Mouse (Mus musculus): ENCODE data around the gene March8. TPM values are rescaled to one million over a fixed set of nuclear protein-coding genes. Genes with fewer than 3 reads are reported as not detected.

The March8 gene
- polyA plus RNA-seq, 1 experiment from 2014 or later: 58.7 TPM

DNA sequence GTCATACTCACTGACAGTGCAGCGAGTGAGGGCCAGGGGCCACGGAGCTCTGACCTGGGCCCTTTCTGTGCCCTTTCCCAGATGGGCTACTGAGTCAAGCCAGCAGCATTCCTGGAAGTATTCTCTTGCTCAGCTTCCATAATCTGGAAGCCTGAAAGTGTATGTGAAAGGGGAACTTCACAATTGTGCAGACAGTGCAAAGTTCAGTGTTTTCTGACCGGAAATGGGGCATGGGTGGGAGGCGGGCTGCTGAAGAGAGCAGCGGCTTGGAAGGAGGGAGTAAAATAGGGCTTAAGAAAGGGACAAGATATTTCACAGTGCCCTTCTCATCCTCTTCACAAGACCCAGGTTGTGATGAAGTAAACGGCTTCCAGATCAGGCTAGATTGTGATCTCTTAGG, 101.7 kb downstream of the March8 start:
- no peak overlapping the region for H3K4me2 ChIP-seq
- no peak overlapping the region for H3K9ac ChIP-seq
- no peak overlapping the region for H3K27ac ChIP-seq (replicated peaks)
- H3K4me3 ChIP-seq: no peak overlapping the region
- H3K4me1 ChIP-seq (replicated peaks): no peaks in the 10 kb centered on the region
- H3K36me3 ChIP-seq: no peaks in the 10 kb centered on the region
- ATAC-seq (ENCODE audit: low read depth): no peak
- 92% methylated on average over 6 of the region's 6 CpGs for WGBS
- no peaks in the 10 kb centered on the region; the same call in 1 of the 2 replicates for H3K9me3 ChIP-seq
- H3K27me3 ChIP-seq: no peaks in the 10 kb centered on the region

DNA sequence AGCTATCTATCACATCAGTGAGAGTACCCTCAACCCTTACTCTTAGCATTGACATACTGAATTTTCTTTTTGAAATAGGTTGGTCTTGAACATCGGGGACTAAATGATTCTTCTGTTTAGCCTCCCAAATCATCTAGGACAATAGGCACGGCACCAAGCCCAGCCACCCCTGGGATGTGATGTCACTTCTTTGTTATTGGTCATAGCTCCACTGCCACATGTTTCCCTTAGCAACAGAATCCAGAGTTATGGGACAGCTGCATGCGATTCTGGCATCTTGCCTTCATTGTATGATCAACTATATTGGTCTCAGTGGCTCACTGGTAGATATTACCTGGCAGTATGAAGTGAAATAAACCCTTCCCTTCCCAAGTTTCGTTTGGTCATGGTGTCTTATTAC, 102.6 kb downstream of the March8 start:
- no peak for ATAC-seq (ENCODE audit: low read depth)
- no peaks in the 10 kb centered on the region for H3K36me3 ChIP-seq
- H3K27me3 ChIP-seq: no peaks in the 10 kb centered on the region
- no peak overlapping the region for H3K4me2 ChIP-seq
- H3K4me3 ChIP-seq: no peak overlapping the region
- no peaks in the 10 kb centered on the region for H3K4me1 ChIP-seq (replicated peaks)
- no peaks in the 10 kb centered on the region; the same call in 1 of the 2 replicates for H3K9me3 ChIP-seq
- H3K9ac ChIP-seq: no peak overlapping the region
- no peak overlapping the region for H3K27ac ChIP-seq (replicated peaks)
- WGBS: 72% methylated on average over 4 of the region's 4 CpGs

DNA sequence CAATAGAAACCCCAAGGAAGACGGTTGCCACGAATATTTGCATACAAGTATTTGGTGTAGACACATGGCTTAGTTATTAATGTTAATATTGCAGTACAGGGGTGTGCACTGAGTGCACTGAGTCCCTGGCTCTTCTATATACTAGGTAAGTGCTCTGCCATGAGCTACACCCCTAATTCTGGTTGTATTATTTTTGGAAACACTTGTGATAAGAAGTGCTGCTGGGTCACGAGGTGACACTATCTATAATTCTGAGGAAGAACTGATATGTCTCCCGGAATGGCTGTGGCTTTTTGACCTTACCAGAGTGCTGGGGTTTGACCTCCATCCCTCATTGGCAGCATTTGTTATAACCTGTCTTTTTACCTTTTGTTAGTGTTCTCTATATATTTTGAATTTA, 103.0 kb downstream of the March8 start:
- no peak for ATAC-seq (ENCODE audit: low read depth)
- no peak overlapping the region for H3K27ac ChIP-seq (replicated peaks)
- no peaks in the 10 kb centered on the region for H3K36me3 ChIP-seq
- H3K4me1 ChIP-seq (replicated peaks): no peaks in the 10 kb centered on the region
- 88% methylated on average over 4 of the region's 4 CpGs for WGBS
- no peak overlapping the region for H3K4me3 ChIP-seq
- no peak overlapping the region for H3K4me2 ChIP-seq
- H3K27me3 ChIP-seq: no peaks in the 10 kb centered on the region
- H3K9me3 ChIP-seq: no peaks in the 10 kb centered on the region; the same call in 1 of the 2 replicates
- H3K9ac ChIP-seq: no peak overlapping the region

GRCm38 (mm10) chr6:116455781-116456180, 118.0 kb downstream of the March8 start:
- peaks cover 16% of the 10 kb centered on the region for H3K27me3 ChIP-seq
- 83% methylated on average over 4 of the region's 4 CpGs for WGBS
- no peak overlapping the region for H3K4me2 ChIP-seq
- H3K4me1 ChIP-seq (replicated peaks): peaks cover 5% of the 10 kb centered on the region
- no peaks in the 10 kb centered on the region for H3K36me3 ChIP-seq
- ATAC-seq (ENCODE audit: low read depth): no peak
- H3K9me3 ChIP-seq: no peaks in the 10 kb centered on the region
- no peak overlapping the region for H3K4me3 ChIP-seq
- no peak overlapping the region for H3K27ac ChIP-seq (replicated peaks)
- H3K9ac ChIP-seq: no peak overlapping the region

DNA sequence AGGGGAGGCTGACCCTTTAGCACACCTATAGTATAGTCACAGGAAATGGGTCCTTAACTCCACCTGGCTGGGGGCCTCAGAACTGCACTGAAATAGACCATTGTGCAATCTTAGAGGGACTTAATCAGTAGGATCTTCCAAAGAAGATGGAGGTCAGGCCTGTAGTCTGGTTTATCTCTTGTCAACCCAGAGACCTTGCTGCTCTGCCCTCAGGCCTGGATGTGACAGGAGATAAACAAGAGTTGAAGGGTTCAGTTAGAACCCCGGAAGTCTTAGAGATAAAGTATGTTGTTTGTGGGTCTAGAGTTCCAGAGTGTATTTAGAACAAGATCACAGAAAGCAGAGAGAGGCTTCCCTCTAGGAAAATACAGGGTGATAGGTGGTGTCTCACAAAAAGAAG, 118.7 kb downstream of the March8 start:
- 94% methylated on average over 1 of the region's 1 CpGs for WGBS
- Histone ChIP-seq H3K27ac (replicated peaks) (no peak overlapping the region), H3K27me3 (peaks cover 23% of the 10 kb centered on the region), H3K9me3 (no peaks in the 10 kb centered on the region), H3K4me3 (no peak overlapping the region), H3K9ac (no peak overlapping the region), H3K36me3 (no peaks in the 10 kb centered on the region), H3K4me1 (replicated peaks) (peaks cover 8% of the 10 kb centered on the region), H3K4me2 (no peak overlapping the region)
- no peak for ATAC-seq (ENCODE audit: low read depth)

- WGBS: 71% methylated on average over 4 of the region's 4 CpGs
- no peak for ATAC-seq (ENCODE audit: low read depth)
- Histone ChIP-seq H3K27me3 (peaks cover 40% of the 10 kb centered on the region), H3K9me3 (no peaks in the 10 kb centered on the region), H3K27ac (replicated peaks) (no peak overlapping the region), H3K9ac (no peak overlapping the region), H3K4me1 (replicated peaks) (peaks cover 8% of the 10 kb centered on the region), H3K4me3 (no peak overlapping the region), H3K36me3 (no peaks in the 10 kb centered on the region), H3K4me2 (no peak overlapping the region)
Measured at GRCm38 (mm10) chr6:116458728-116459127, 120.9 kb downstream of the March8 start.

Other genes starting within 250 kb of the March8 start
- gene Tmcc1, start 144.5 kb upstream of the March8 start, polyA plus RNA-seq (2015; fragmentation: Nextera tagmentation; extraction: Ambion mirVana): 32.1 and 32.4 TPM in 2 replicates
- 65.1 and 71.5 TPM in 2 replicates for gene Washc2, start 130.0 kb upstream of the March8 start, polyA plus RNA-seq (2015; fragmentation: Nextera tagmentation; extraction: Ambion mirVana)
- gene Zfand4, start 73.8 kb upstream of the March8 start, polyA plus RNA-seq (2015; fragmentation: Nextera tagmentation; extraction: Ambion mirVana): 5.4 and 6.5 TPM in 2 replicates
- 0.50 and 0.54 TPM in 2 replicates for gene Alox5, start 123.2 kb downstream of the March8 start, polyA plus RNA-seq (2015; fragmentation: Nextera tagmentation; extraction: Ambion mirVana)
- not detected in 2 replicates for gene Olfr211, start 151.1 kb downstream of the March8 start, polyA plus RNA-seq (2015; fragmentation: Nextera tagmentation; extraction: Ambion mirVana)
- 0.10 TPM in 1 of 2 replicates, not detected in the other for gene Olfr212, start 168.5 kb downstream of the March8 start, polyA plus RNA-seq (2015; fragmentation: Nextera tagmentation; extraction: Ambion mirVana)
- not detected in 2 replicates for gene Olfr213, start 200.4 kb downstream of the March8 start, polyA plus RNA-seq (2015; fragmentation: Nextera tagmentation; extraction: Ambion mirVana)
- gene Gm5580, start 213.1 kb downstream of the March8 start, polyA plus RNA-seq (2015; fragmentation: Nextera tagmentation; extraction: Ambion mirVana): 0.48 and 0.60 TPM in 2 replicates
- gene Olfr214, start 216.2 kb downstream of the March8 start, polyA plus RNA-seq (2015; fragmentation: Nextera tagmentation; extraction: Ambion mirVana): not detected in 2 replicates
- not detected in 2 replicates for gene Olfr215, start 246.2 kb downstream of the March8 start, polyA plus RNA-seq (2015; fragmentation: Nextera tagmentation; extraction: Ambion mirVana)

Measured in neural tube, embryonic 13.5 days (tissue).